Mouse (Mus musculus) heart, postnatal 0 days (tissue): ENCODE results near the gene Theg.

Source experiments
- CTCF ChIP-seq: IDR thresholded peaks from 2 replicates; pipeline ENCODE4 v1.5.1; 2016; ENCODE audit warnings: antibody characterized with exemption, control low read depth, low read depth
- EP300 ChIP-seq: IDR thresholded peaks from 2 replicates; pipeline ENCODE4 v1.6.1; 2016; ENCODE audit warnings: antibody characterized with exemption, low read depth

DNA sequence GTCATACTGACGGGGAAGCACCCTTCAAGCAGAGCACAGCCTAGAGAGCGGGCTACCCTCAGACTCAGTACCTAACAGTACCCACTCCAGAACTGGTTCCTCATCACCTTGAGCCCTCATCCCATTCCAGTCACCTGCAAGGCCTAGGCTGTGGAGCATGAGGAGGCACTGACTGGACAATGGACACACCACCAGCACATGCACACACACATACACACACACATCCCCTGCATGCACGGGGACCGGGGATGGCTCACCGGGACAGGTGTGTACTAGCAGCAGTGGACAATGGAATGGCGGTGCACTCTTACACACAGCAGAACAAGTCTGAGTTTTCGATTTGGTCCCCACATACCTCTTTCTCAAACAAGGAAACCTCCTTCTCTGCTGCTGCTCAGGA lies 49.9 kb downstream of the Theg start:
- no peak for TF ChIP-seq CTCF
- no peak for TF ChIP-seq EP300
